Mouse (Mus musculus): ENCODE data around the gene Pdia5.

Pdia5 gene

GRCm38 (mm10) chr16:35484105-35484504 lies 6.6 kb downstream of the Pdia5 start:
- no peak for DNase-seq

- no peak for DNase-seq
These were observed 11.4 kb downstream of the Pdia5 start for GRCm38 (mm10) chr16:35479301-35479700.

GRCm38 (mm10) chr16:35477273-35477672 lies 13.4 kb downstream of the Pdia5 start:
- DNase-seq: no peak

- no peak for DNase-seq
These were observed 18.0 kb downstream of the Pdia5 start for GRCm38 (mm10) chr16:35472569-35473275.

GRCm38 (mm10) chr16:35471841-35472568 lies 18.7 kb downstream of the Pdia5 start:
- no peak for DNase-seq

- DNase-seq: no peak
These were observed 19.7 kb downstream of the Pdia5 start for GRCm38 (mm10) chr16:35470983-35471382.

- no peak for DNase-seq
These were observed 20.6 kb downstream of the Pdia5 start for GRCm38 (mm10) chr16:35470096-35470495.

- DNase-seq: no peak
These were observed 21.7 kb downstream of the Pdia5 start for GRCm38 (mm10) chr16:35469016-35469415.

- no peak for DNase-seq
These were observed 23.6 kb downstream of the Pdia5 start for GRCm38 (mm10) chr16:35467044-35467443.

- DNase-seq: peak; percentile 63
These were observed 24.8 kb downstream of the Pdia5 start for GRCm38 (mm10) chr16:35465808-35466351.

GRCm38 (mm10) chr16:35464686-35465308 lies 25.9 kb downstream of the Pdia5 start:
- DNase-seq: no peak

GRCm38 (mm10) chr16:35463708-35464107 lies 27.0 kb downstream of the Pdia5 start:
- DNase-seq: no peak

- DNase-seq: no peak
These were observed 27.7 kb downstream of the Pdia5 start for GRCm38 (mm10) chr16:35462955-35463354.

GRCm38 (mm10) chr16:35459584-35459983 lies 31.1 kb downstream of the Pdia5 start:
- DNase-seq: no peak

GRCm38 (mm10) chr16:35458297-35458696 lies 32.4 kb downstream of the Pdia5 start:
- no peak for DNase-seq

GRCm38 (mm10) chr16:35457488-35457887 lies 33.2 kb downstream of the Pdia5 start:
- DNase-seq: no peak

- peak; percentile 85 for DNase-seq
These were observed 33.7 kb downstream of the Pdia5 start for GRCm38 (mm10) chr16:35457011-35457419.

GRCm38 (mm10) chr16:35456305-35456704 lies 34.4 kb downstream of the Pdia5 start:
- no peak for DNase-seq

- no peak for DNase-seq
These were observed 34.9 kb downstream of the Pdia5 start for GRCm38 (mm10) chr16:35455822-35456221.

- DNase-seq: no peak
These were observed 40.5 kb downstream of the Pdia5 start for GRCm38 (mm10) chr16:35450018-35450630.

- no peak for DNase-seq
These were observed 48.7 kb downstream of the Pdia5 start for GRCm38 (mm10) chr16:35442026-35442415.

GRCm38 (mm10) chr16:35441346-35442025 lies 49.2 kb downstream of the Pdia5 start:
- DNase-seq: no peak

- DNase-seq: no peak
These were observed 51.6 kb downstream of the Pdia5 start for GRCm38 (mm10) chr16:35439046-35439445.
